Mouse (Mus musculus): ENCODE measurements at regions not wholly inside any gene's neighbourhood (a gene's known extent, or its start where the extent isn't known, plus 50 kb on each side); places are given as distances from the start of the nearest gene placed in this dataset.

DNA sequence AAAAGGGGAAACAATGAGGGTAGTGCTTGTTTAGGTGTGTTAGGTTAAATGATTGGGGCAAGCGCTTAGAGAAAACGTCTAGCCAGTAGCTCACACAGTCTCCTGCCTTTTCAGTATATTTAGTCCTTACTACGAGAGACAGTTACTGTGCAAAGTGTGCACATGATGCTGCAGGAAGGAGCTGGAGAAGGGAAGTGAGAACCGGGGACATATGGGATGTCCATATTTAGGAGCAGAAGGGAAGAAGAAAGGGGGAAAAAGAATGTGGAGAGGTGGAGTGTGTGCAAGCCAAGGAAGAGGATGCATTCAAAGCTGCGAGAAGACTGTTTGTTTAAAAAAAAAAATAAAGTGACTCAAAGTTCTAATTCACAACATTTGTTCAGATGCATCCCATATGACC lies 227.8 kb upstream of the Sash1 start:
- Histone ChIP-seq H3K4me1 (ENCODE audit: control insufficient read depth, insufficient read depth, low read length) (peaks cover 1% of the 10 kb centered on the region), H3K27me3 (ENCODE audit: control insufficient read depth, insufficient read depth, low read length, poor library complexity, severe bottlenecking) (no peaks in the 10 kb centered on the region), H3K9ac (ENCODE audit: low read depth, poor library complexity, severe bottlenecking) (no peak overlapping the region), H3K9me3 (replicated peaks; ENCODE audit: control insufficient read depth, insufficient read depth, low read length, poor library complexity, severe bottlenecking) (no peaks in the 10 kb centered on the region), H3K27ac (ENCODE audit: insufficient read depth, low read length) (no peak overlapping the region), H3K36me3 (ENCODE audit: control insufficient read depth, insufficient read depth, low read length, poor library complexity, severe bottlenecking) (no peaks in the 10 kb centered on the region), H3K4me3 (ENCODE audit: low read depth, low read length) (no peak overlapping the region)
- TF ChIP-seq EP300 (IDR thresholded peaks at IDR 0.05; ENCODE audit: insufficient read depth, low read depth, low read length) (no peak), CTCF (IDR thresholded peaks at IDR 0.05; ENCODE audit: low read depth, low read length) (no peak), POLR2A (IDR thresholded peaks at IDR 0.05; ENCODE audit: insufficient read depth, low read length) (no peak)

GRCm38 (mm10) chr10:9111051-9111450 lies 225.2 kb upstream of the Sash1 start:
- Histone ChIP-seq H3K9ac (ENCODE audit: low read depth, poor library complexity, severe bottlenecking) (no peak overlapping the region), H3K27ac (ENCODE audit: insufficient read depth, low read length) (no peak overlapping the region), H3K4me3 (ENCODE audit: low read depth, low read length) (no peak overlapping the region), H3K36me3 (ENCODE audit: control insufficient read depth, insufficient read depth, low read length, poor library complexity, severe bottlenecking) (no peaks in the 10 kb centered on the region), H3K27me3 (ENCODE audit: control insufficient read depth, insufficient read depth, low read length, poor library complexity, severe bottlenecking) (no peaks in the 10 kb centered on the region), H3K9me3 (replicated peaks; ENCODE audit: control insufficient read depth, insufficient read depth, low read length, poor library complexity, severe bottlenecking) (no peaks in the 10 kb centered on the region), H3K4me1 (ENCODE audit: control insufficient read depth, insufficient read depth, low read length) (no peaks in the 10 kb centered on the region)
- TF ChIP-seq CTCF (IDR thresholded peaks at IDR 0.05; ENCODE audit: low read depth, low read length) (no peak), POLR2A (IDR thresholded peaks at IDR 0.05; ENCODE audit: insufficient read depth, low read length) (no peak), EP300 (IDR thresholded peaks at IDR 0.05; ENCODE audit: insufficient read depth, low read depth, low read length) (no peak)

- H3K27ac ChIP-seq (ENCODE audit: insufficient read depth, low read length) = no peak overlapping the region
- no peak overlapping the region for H3K4me3 ChIP-seq (ENCODE audit: low read depth, low read length)
- H3K9me3 ChIP-seq (replicated peaks; ENCODE audit: control insufficient read depth, insufficient read depth, low read length, poor library complexity, severe bottlenecking) = no peaks in the 10 kb centered on the region
- no peaks in the 10 kb centered on the region for H3K27me3 ChIP-seq (ENCODE audit: control insufficient read depth, insufficient read depth, low read length, poor library complexity, severe bottlenecking)
- no peaks in the 10 kb centered on the region for H3K36me3 ChIP-seq (ENCODE audit: control insufficient read depth, insufficient read depth, low read length, poor library complexity, severe bottlenecking)
- H3K4me1 ChIP-seq (ENCODE audit: control insufficient read depth, insufficient read depth, low read length) = no peaks in the 10 kb centered on the region
- H3K9ac ChIP-seq (ENCODE audit: low read depth, poor library complexity, severe bottlenecking) = no peak overlapping the region
- no peak for TF ChIP-seq POLR2A (IDR thresholded peaks at IDR 0.05; ENCODE audit: insufficient read depth, low read length)
- no peak for TF ChIP-seq EP300 (IDR thresholded peaks at IDR 0.05; ENCODE audit: insufficient read depth, low read depth, low read length)
- no peak for TF ChIP-seq CTCF (IDR thresholded peaks at IDR 0.05; ENCODE audit: low read depth, low read length)
These were observed 210.3 kb upstream of the Sash1 start for GRCm38 (mm10) chr10:9096207-9096606.

DNA sequence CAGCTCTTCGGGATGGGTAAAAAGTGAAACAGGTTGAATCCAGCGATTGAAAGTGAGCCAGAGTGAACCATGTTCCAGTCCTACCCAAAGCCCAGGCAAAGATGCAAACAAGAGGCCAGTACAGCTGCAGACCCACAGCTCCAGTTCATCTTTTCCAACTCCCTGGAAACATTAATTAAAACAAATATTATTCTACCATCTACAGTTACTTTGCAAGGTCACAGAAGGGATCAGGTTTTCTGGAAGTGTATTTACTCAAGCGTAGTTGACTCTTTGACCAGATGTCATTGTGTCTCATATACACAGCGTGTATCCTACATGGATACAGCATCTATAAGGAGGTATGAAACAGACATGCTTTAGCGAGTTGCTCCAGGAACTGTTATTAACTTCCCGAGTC lies 209.3 kb upstream of the Sash1 start:
- H3K4me3 ChIP-seq (ENCODE audit: low read depth, low read length) = no peak overlapping the region
- no peaks in the 10 kb centered on the region for H3K27me3 ChIP-seq (ENCODE audit: control insufficient read depth, insufficient read depth, low read length, poor library complexity, severe bottlenecking)
- no peak overlapping the region for H3K27ac ChIP-seq (ENCODE audit: insufficient read depth, low read length)
- no peaks in the 10 kb centered on the region for H3K4me1 ChIP-seq (ENCODE audit: control insufficient read depth, insufficient read depth, low read length)
- no peaks in the 10 kb centered on the region for H3K9me3 ChIP-seq (replicated peaks; ENCODE audit: control insufficient read depth, insufficient read depth, low read length, poor library complexity, severe bottlenecking)
- TF ChIP-seq CTCF (IDR thresholded peaks at IDR 0.05; ENCODE audit: low read depth, low read length) = no peak
- no peak for TF ChIP-seq POLR2A (IDR thresholded peaks at IDR 0.05; ENCODE audit: insufficient read depth, low read length)
- TF ChIP-seq EP300 (IDR thresholded peaks at IDR 0.05; ENCODE audit: insufficient read depth, low read depth, low read length) = no peak
- H3K9ac ChIP-seq (ENCODE audit: low read depth, poor library complexity, severe bottlenecking) = no peak overlapping the region
- H3K36me3 ChIP-seq (ENCODE audit: control insufficient read depth, insufficient read depth, low read length, poor library complexity, severe bottlenecking) = no peaks in the 10 kb centered on the region

DNA sequence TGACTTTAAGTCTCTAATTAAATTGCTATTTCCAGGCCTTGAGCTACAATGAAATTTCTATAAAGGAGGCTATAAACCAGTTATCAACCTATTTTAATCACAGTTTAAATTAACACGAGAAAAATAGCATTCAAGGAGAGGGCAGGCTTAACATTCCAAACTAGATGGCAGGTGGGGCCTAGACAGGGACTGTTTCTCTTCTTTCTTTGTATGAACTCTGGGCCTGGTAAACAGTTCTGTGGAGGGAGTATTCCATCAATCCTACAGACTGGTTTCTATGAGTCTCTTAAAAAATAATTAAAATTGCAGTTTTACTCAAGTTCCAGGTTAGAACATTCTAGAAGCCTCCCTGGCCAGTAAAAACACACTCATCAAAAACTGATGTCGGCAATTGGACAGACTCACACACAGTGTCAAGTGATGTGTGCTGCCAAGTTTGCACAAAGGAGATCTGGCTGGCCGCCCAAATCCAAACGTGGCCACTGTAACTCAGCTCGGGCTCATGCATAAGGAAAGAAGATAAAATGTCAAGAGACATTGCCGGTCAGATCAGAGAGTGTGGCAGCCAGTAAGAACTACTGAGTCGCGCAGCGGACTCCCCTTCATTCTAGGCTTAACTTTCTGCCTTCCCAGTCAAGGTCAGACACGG lies 206.5 kb upstream of the Sash1 start:
- Histone ChIP-seq H3K4me1 (ENCODE audit: control insufficient read depth, insufficient read depth, low read length) (no peaks in the 10 kb centered on the region), H3K27me3 (ENCODE audit: control insufficient read depth, insufficient read depth, low read length, poor library complexity, severe bottlenecking) (no peaks in the 10 kb centered on the region), H3K27ac (ENCODE audit: insufficient read depth, low read length) (no peak overlapping the region), H3K9ac (ENCODE audit: low read depth, poor library complexity, severe bottlenecking) (no peak overlapping the region), H3K4me3 (ENCODE audit: low read depth, low read length) (no peak overlapping the region), H3K36me3 (ENCODE audit: control insufficient read depth, insufficient read depth, low read length, poor library complexity, severe bottlenecking) (no peaks in the 10 kb centered on the region), H3K9me3 (replicated peaks; ENCODE audit: control insufficient read depth, insufficient read depth, low read length, poor library complexity, severe bottlenecking) (no peaks in the 10 kb centered on the region)
- TF ChIP-seq EP300 (IDR thresholded peaks at IDR 0.05; ENCODE audit: insufficient read depth, low read depth, low read length) (no peak), CTCF (IDR thresholded peaks at IDR 0.05; ENCODE audit: low read depth, low read length) (no peak), POLR2A (IDR thresholded peaks at IDR 0.05; ENCODE audit: insufficient read depth, low read length) (no peak)

- no peaks in the 10 kb centered on the region for H3K4me1 ChIP-seq (ENCODE audit: control insufficient read depth, insufficient read depth, low read length)
- H3K9me3 ChIP-seq (replicated peaks; ENCODE audit: control insufficient read depth, insufficient read depth, low read length, poor library complexity, severe bottlenecking) = no peaks in the 10 kb centered on the region
- no peaks in the 10 kb centered on the region for H3K27me3 ChIP-seq (ENCODE audit: control insufficient read depth, insufficient read depth, low read length, poor library complexity, severe bottlenecking)
- no peaks in the 10 kb centered on the region for H3K36me3 ChIP-seq (ENCODE audit: control insufficient read depth, insufficient read depth, low read length, poor library complexity, severe bottlenecking)
- no peak for TF ChIP-seq POLR2A (IDR thresholded peaks at IDR 0.05; ENCODE audit: insufficient read depth, low read length)
- no peak for TF ChIP-seq CTCF (IDR thresholded peaks at IDR 0.05; ENCODE audit: low read depth, low read length)
- TF ChIP-seq EP300 (IDR thresholded peaks at IDR 0.05; ENCODE audit: insufficient read depth, low read depth, low read length) = no peak
- no peak overlapping the region for H3K4me3 ChIP-seq (ENCODE audit: low read depth, low read length)
- H3K27ac ChIP-seq (ENCODE audit: insufficient read depth, low read length) = no peak overlapping the region
- H3K9ac ChIP-seq (ENCODE audit: low read depth, poor library complexity, severe bottlenecking) = no peak overlapping the region
These were observed 205.1 kb upstream of the Sash1 start for GRCm38 (mm10) chr10:9090961-9091360.

Measured in ES-Bruce4 (cell line).